Mouse (Mus musculus) limb, embryonic 10.5 days (tissue): ENCODE results near the gene Kmt2b. TPM values are rescaled to one million over a fixed set of nuclear protein-coding genes. Genes with fewer than 3 reads are reported as not detected.
A peak's percentile ranks its signal among the peaks of the same experiment; 100 is the strongest.

Source experiments
- DNase-seq: peaks from one replicate; pipeline ENCODE4 v3.0.0-alpha.2; 2017; ENCODE audit warnings: low spot score
- H3K27ac ChIP-seq: fragments of 300-500 bp; sonication (generic); 2 replicates; pipeline ENCODE4 v1.5.1; 2016; ENCODE audit warnings: mild to moderate bottlenecking
- H3K27me3 ChIP-seq: fragments of 300-500 bp; sonication (generic); 2 replicates; pipeline ENCODE4 v1.6.1; 2016; ENCODE audit warnings: low read depth, mild to moderate bottlenecking; ENCODE audit not compliant: poor library complexity, severe bottlenecking
- H3K36me3 ChIP-seq: fragments of 300-500 bp; sonication (generic); 2 replicates; pipeline ENCODE4 v1.6.1; 2016; ENCODE audit warnings: mild to moderate bottlenecking, moderate library complexity
- H3K4me1 ChIP-seq: fragments of 300-500 bp; sonication (generic); 2 replicates; pipeline ENCODE4 v1.6.1; 2016
- H3K4me3 ChIP-seq: fragments of 300-500 bp; sonication (generic); 2 replicates; pipeline ENCODE4 v1.5.1; 2016; ENCODE audit warnings: mild to moderate bottlenecking, moderate library complexity
- H3K9me3 ChIP-seq: fragments of 300-500 bp; sonication (generic); replicated peaks from 2 replicates; pipeline ENCODE4 v1.6.1; 2016; ENCODE audit warnings: mild to moderate bottlenecking
- WGBS: fragments of 180-500 bp; shearing (Covaris S2); methylation state at CpG from one replicate; pipeline ENCODE4 v1.1.7; 2016; 5-methylcytosine and 5-hydroxymethylcytosine counted together
- polyA plus RNA-seq: library from polyadenylated mRNA; unstranded; fragments of >200 nt; fragmentation: Nextera tagmentation; extraction: Ambion mirVana; gene quantifications from 2 replicates; pipeline ENCODE4 v1.2.1, GENCODE M21; 2016

Kmt2b gene
- polyA plus RNA-seq, 1 experiment from 2014 or later: 10.2 TPM

DNA sequence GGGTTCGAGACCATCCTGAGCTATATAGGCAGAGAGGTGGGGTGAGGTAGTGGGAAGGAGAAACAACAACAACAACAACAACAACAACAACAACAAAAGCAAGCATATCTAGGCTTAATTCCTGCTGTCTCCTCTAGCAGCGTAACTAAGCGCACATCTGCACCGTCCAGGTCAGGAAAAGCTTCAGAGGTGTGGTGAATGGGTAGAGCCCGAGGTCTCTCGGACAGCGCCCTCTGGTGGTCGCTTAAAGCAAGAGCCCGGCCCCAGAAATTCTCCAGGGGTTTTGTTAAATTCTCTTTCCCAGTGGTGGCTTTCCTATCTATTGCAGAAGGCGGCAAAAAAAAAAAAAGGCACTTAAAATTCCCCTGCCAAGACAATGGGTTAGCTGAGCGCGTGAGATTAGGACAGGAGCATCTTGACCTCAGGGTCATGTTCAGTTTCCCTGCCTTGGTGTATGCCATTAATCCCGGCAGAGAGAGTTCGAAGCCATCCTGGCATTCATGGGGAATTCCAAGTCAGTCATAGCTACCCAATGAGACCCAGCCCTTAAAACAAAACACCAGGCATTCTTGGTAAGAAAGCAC lies 25.1 kb upstream of the Kmt2b start:
- H3K27ac ChIP-seq: no peak overlapping the region
- WGBS: 24% methylated on average over 14 of the region's 14 CpGs
- no peaks in the 10 kb centered on the region for H3K9me3 ChIP-seq
- H3K4me1 ChIP-seq: peaks cover 19% of the 10 kb centered on the region
- no peak overlapping the region for H3K4me3 ChIP-seq
- DNase-seq: peak; percentile 81
- peaks cover 37% of the 10 kb centered on the region for H3K36me3 ChIP-seq
- no peaks in the 10 kb centered on the region for H3K27me3 ChIP-seq

DNA sequence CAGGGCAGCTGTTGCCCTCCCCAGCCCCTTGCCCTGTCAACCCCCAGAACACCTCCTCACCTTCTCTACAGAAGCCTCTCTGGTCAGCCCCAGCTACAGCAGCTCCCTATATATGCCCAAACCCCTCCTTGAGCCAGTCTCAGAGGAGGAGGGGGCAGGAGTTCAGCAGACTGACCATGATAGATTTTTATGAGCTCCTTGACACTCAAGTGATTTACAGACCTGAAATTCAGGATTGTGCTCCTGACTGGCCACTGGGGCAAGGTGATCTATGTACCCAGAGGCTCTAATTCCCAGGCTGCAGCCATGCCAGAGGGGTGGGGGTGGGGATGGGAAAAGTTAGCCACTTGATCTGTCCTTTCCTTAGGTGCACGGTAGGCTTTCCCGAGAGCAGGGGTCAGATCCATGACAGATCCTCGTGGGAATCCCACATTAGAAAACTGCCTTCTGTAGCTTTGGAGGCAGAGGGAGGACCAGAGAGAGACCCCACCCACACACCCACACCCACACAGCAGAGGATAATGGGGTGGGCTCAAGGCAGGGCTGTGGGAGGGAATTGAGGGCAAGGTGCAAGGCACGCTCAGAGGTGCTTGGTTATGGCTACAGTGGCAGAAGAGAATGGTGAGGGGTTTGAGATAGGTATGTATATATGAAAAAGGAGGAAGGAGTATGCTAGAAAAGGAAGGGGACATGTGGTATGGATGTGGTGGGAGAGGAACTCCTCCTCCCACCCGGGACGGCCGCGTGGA lies 24.3 kb upstream of the Kmt2b start, which contains the start of gene Upk1a:
TSS of gene Upk1a (minus strand) at position 194 of the 749 bp plus-strand sequence.
- no peaks in the 10 kb centered on the region for H3K9me3 ChIP-seq
- H3K4me1 ChIP-seq: peaks cover 19% of the 10 kb centered on the region
- 58% methylated on average over 8 of the region's 8 CpGs for WGBS
- H3K4me3 ChIP-seq: no peak within 1 kb of the TSS
- no peak for DNase-seq
- peaks cover 29% of the 10 kb centered on the region for H3K36me3 ChIP-seq
- peak within 1 kb of the TSS; percentile 14; the same call in 1 of the 2 replicates for H3K27ac ChIP-seq
- H3K27me3 ChIP-seq: no peaks in the 10 kb centered on the region

DNA sequence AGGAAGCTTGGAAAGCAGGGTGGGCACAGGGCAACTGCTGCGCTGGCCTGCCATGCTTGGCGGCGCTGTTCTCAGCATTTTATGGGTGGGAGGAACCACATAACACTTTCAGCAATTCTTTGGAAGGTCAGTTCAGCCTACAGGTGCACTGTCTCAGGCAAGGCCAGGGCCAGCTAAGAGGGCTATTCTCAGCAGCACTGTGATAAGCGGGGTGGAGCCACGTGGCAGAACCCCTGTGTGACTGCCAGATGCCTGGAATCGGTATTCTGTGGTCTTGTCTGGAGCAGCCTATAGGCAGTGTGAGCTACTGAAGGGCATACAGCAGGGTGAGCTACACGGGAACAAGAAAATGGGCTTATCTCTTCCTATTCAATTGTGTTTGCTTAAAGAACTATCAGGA lies 21.5 kb upstream of the Kmt2b start:
- H3K36me3 ChIP-seq: peaks cover 1% of the 10 kb centered on the region; the same call in 1 of the 2 replicates
- no peak overlapping the region for H3K27ac ChIP-seq
- peaks cover 19% of the 10 kb centered on the region for H3K4me1 ChIP-seq
- 62% methylated on average over 7 of the region's 7 CpGs for WGBS
- H3K4me3 ChIP-seq: no peak overlapping the region
- DNase-seq: no peak
- H3K9me3 ChIP-seq: no peaks in the 10 kb centered on the region
- no peaks in the 10 kb centered on the region for H3K27me3 ChIP-seq

DNA sequence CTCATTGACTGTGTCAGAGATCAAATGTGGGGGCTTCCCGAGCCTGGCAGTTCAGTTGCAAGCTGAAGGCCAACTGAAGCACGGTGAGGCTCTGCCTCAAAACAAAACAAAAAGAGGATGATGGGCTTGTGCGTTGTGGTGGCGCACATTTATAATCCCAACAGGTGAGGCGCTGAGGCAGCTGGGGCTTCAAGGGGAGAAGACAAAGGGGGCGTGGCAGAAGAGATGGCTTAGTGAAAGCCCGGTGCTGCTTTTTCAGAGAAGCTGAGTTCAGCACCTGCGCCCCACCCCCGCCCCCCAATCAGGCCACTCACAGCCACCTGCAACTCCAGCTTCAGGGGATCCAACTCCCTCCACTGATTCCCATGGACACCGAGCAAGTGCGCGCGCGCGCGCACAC lies 19.9 kb upstream of the Kmt2b start:
- peaks cover 19% of the 10 kb centered on the region for H3K4me1 ChIP-seq
- H3K4me3 ChIP-seq: no peak overlapping the region
- no peaks in the 10 kb centered on the region for H3K9me3 ChIP-seq
- no peaks in the 10 kb centered on the region for H3K27me3 ChIP-seq
- H3K27ac ChIP-seq: no peak overlapping the region
- DNase-seq: no peak
- WGBS: 51% methylated on average over 16 of the region's 16 CpGs
- no peaks in the 10 kb centered on the region for H3K36me3 ChIP-seq

DNA sequence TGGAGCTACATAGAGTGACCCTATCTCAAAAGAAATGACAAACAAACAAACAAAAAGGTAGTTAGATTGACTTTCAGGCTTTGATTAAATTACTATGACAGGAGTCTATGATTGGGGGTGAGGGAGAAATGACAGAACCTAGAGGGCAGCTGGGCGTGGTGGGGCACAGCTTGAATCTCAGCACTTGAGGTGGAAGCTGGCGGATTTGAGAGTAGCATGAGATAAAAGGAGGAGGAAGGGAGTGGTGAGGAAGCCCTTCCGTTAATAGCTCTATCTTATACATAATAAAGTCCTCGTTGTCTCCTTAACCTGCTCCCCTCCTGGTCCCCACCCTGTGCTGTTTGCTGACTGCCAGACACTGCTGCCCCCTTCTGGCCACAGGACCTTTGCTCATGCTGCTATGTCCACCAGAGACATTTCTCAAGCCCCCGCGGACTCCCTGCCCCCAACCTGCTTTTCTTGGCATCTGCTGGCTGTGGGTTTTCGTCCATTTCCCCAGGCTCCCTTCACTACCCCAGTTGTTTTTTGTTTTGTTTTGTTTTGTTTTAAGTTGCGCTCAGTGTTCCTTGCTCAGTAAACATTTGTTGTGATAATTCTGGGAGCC lies 19.3 kb upstream of the Kmt2b start:
- WGBS: 31% methylated on average over 8 of the region's 8 CpGs
- no peaks in the 10 kb centered on the region for H3K36me3 ChIP-seq
- H3K27me3 ChIP-seq: no peaks in the 10 kb centered on the region
- peaks cover 12% of the 10 kb centered on the region for H3K4me1 ChIP-seq
- H3K4me3 ChIP-seq: no peak overlapping the region
- no peak overlapping the region for H3K27ac ChIP-seq
- DNase-seq: peak; percentile 67
- H3K9me3 ChIP-seq: no peaks in the 10 kb centered on the region

DNA sequence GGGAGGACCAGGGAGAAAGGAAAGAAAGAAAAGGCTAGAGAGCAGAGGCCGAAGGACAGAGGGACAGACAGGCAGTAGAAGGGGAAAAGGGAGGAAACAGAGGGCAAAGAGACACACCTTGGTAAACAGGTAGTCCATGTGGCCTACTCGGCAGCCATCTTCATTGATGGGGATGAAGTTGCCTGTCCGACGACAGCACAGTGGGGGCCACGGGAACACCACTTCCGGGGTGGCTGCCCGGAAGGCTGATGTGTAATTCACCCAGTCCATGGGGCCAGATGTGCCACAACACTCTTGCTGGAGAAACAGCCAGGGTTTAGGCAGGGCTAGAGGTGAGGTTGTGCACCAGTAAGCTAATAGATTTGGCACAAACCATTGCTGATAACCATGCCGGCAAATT lies 16.4 kb upstream of the Kmt2b start:
- no peaks in the 10 kb centered on the region for H3K36me3 ChIP-seq
- 87% methylated on average over 8 of the region's 8 CpGs for WGBS
- DNase-seq: no peak
- H3K27ac ChIP-seq: no peak overlapping the region
- no peaks in the 10 kb centered on the region for H3K27me3 ChIP-seq
- no peak overlapping the region for H3K4me3 ChIP-seq
- peaks cover 6% of the 10 kb centered on the region for H3K4me1 ChIP-seq
- no peaks in the 10 kb centered on the region for H3K9me3 ChIP-seq

DNA sequence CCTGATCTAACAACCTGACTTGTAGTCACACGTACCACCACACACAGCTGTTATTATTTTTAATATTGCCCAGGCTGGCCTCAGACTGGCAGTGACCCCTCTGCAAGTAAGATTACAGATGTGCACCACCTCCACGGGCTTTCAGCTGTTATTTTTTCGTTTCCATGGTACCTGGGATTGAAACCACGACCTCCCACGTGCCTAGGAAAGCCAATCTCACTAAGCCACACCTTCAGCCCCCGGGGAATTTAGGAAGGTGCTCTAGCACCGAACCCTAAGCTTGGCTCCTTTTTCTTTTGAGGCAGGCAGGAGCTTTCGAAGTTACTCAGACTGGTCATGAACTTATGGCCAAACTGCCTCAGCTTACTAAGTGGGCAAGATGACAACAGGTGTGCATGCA lies 15.9 kb upstream of the Kmt2b start:
- Histone ChIP-seq H3K4me1 (peaks cover 5% of the 10 kb centered on the region), H3K9me3 (no peaks in the 10 kb centered on the region), H3K4me3 (no peak overlapping the region), H3K27ac (no peak overlapping the region), H3K27me3 (no peaks in the 10 kb centered on the region), H3K36me3 (no peaks in the 10 kb centered on the region)
- WGBS: 64% methylated on average over 8 of the region's 8 CpGs
- no peak for DNase-seq

DNA sequence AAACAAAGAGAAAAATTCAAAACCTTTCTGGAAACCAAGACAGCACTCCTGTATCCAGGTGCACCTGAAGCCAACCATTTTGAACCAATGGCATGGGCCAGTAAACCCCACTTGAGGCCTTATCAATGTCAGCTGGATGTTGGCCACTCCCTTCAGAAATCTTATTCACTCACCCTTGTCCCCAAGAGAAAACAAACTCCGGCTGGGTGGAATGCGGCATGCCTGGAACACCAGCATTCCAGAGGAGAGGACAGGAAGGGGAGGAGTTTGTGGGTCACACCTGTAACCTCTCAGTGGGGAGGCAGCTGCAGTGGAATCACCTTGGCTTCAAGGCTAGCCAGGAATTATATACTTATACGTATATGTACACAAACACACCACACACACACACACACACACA lies 14.1 kb upstream of the Kmt2b start:
- no peaks in the 10 kb centered on the region for H3K9me3 ChIP-seq
- no peaks in the 10 kb centered on the region for H3K27me3 ChIP-seq
- 12% methylated on average over 2 of the region's 3 CpGs for WGBS
- H3K36me3 ChIP-seq: no peaks in the 10 kb centered on the region
- peaks cover 5% of the 10 kb centered on the region; the same call in 1 of the 2 replicates for H3K4me1 ChIP-seq
- no peak overlapping the region for H3K27ac ChIP-seq
- DNase-seq: no peak
- H3K4me3 ChIP-seq: no peak overlapping the region

DNA sequence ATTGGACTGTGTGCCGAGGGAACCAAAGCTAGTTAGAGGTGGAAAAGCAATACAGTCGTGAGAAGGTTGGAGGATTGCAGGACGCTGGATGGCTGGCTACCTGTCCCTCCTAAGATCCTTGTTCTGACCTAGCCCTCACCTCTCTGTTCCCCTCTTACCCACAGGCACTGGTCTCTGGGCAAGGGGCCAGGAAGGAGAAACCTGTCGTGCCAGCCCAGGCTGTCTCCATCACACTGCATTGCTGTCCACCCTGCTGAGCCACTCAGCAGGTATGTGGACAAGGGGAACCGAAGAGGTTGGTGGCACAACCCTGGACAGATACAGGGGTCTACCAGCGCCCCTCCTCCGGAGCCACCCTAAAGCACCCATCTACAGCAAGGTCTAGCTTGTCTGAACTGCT lies 12.1 kb upstream of the Kmt2b start:
- H3K9me3 ChIP-seq: no peaks in the 10 kb centered on the region
- H3K27ac ChIP-seq: no peak overlapping the region
- peaks cover 5% of the 10 kb centered on the region; the same call in 1 of the 2 replicates for H3K4me1 ChIP-seq
- H3K27me3 ChIP-seq: no peaks in the 10 kb centered on the region
- no peak for DNase-seq
- no peaks in the 10 kb centered on the region for H3K36me3 ChIP-seq
- 81% methylated on average over 7 of the region's 7 CpGs for WGBS
- H3K4me3 ChIP-seq: no peak overlapping the region

DNA sequence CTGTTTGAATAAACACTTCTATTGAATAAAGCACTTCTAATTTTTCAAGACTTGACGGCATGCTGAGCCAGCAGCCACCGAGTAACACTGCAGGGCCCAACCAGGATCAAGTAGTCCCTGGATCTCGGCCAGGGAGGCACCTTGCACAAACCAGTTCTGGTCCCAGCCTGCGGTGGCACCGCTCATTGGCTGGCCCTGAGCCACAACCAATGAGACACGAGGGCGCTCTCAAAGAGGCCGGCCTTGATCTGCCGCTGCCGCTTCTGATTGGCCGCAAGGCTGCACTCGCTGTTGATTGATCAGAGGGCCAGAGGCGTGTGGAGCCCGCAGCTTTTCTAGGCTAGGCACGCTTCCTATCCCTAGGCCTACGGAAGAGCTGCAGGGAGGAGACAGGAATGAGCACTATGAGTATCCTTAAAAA lies 11.4 kb upstream of the Kmt2b start:
- DNase-seq: peak; percentile 75
- Histone ChIP-seq H3K4me1 (peaks cover 5% of the 10 kb centered on the region; the same call in 1 of the 2 replicates), H3K27ac (no peak overlapping the region), H3K4me3 (no peak overlapping the region), H3K9me3 (no peaks in the 10 kb centered on the region), H3K36me3 (no peaks in the 10 kb centered on the region), H3K27me3 (no peaks in the 10 kb centered on the region)
- 4% methylated on average over 16 of the region's 16 CpGs for WGBS

DNA sequence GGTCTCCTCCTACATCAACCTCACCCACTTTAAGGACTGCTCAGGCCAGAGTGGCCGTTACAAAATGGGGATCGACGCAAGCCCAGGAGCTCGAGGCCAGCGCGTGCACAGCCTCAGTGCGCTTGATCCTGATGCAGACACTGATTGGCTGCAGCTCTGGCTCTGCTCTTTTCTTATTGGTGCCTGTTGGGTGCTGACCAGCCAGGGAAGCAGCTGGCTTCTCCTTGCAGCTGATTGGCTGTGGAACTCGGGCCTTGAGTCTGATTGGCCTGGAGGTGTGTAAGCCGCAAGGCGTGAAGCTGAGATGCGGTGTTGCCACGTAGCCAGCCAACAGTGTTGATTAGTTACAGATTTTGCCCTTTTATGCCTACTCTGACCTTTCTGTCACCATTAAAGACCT lies 10.3 kb upstream of the Kmt2b start, which contains the start of gene Zbtb32:
TSS of gene Zbtb32 (minus strand) at position 124 of the 400 bp plus-strand sequence.
- Histone ChIP-seq H3K27ac (no peak within 1 kb of the TSS), H3K27me3 (no peaks in the 10 kb centered on the region), H3K4me1 (peaks cover 5% of the 10 kb centered on the region; the same call in 1 of the 2 replicates), H3K9me3 (no peaks in the 10 kb centered on the region), H3K36me3 (no peaks in the 10 kb centered on the region), H3K4me3 (no peak within 1 kb of the TSS)
- no peak for DNase-seq
- 90% methylated on average over 12 of the region's 12 CpGs for WGBS

DNA sequence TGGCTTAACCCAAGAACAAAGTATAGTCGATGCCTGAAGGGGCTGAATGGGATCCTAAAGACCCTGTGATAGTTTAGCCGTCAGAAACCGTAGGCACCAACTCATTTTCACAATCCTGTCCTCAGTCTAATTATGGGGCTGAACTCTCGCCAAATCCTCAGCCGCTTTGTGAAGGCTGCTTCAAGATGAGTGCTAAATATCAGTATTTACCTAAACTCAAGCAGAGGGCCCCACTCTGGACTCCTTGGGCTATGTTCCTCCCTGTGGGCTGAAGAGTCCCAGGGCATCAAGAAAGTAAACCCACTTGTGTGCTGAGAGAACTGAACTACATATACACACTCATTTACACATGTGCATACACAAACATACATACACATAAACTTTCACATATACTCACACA lies 8.3 kb upstream of the Kmt2b start:
- no peak overlapping the region for H3K27ac ChIP-seq
- H3K36me3 ChIP-seq: no peaks in the 10 kb centered on the region
- no peak for DNase-seq
- no peaks in the 10 kb centered on the region for H3K9me3 ChIP-seq
- no peak overlapping the region for H3K4me3 ChIP-seq
- 79% methylated on average over 5 of the region's 5 CpGs for WGBS
- H3K4me1 ChIP-seq: no peaks in the 10 kb centered on the region
- no peaks in the 10 kb centered on the region for H3K27me3 ChIP-seq

DNA sequence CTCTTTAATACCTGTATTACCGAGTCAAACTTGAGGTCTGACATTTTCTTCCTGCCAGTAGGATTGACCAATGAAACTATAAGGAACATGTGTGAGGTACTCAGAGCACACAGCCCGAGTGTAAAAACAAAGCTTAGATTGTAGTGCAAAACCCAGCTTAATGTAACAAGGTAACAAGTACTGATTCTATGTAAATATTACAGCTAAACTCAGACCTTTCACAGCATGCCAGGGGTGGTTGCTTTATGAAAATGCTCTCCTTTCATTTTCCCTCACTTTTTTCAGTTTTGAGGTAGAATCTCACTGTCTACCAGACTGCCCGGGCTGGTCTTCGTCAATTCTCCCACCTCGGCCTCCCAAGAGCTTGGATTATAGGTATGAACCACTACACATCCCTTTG lies 7.6 kb upstream of the Kmt2b start:
- WGBS: 89% methylated on average over 5 of the region's 5 CpGs
- Histone ChIP-seq H3K27ac (no peak overlapping the region), H3K4me3 (no peak overlapping the region), H3K27me3 (no peaks in the 10 kb centered on the region), H3K9me3 (no peaks in the 10 kb centered on the region), H3K4me1 (no peaks in the 10 kb centered on the region), H3K36me3 (no peaks in the 10 kb centered on the region)
- DNase-seq: no peak
